Mouse (Mus musculus) adrenal gland (tissue): ENCODE measurements at regions not wholly inside any gene's neighbourhood (a gene's known extent, or its start where the extent isn't known, plus 50 kb on each side); places are given as distances from the start of the nearest gene placed in this dataset.

ENCODE experiments used
- intact Hi-C: fragments of 180-260 bp; cut with DNase I; formaldehyde crosslinking; loops from one replicate; pipeline ENCODE4 v1.15.1; 2025

- intact Hi-C loops = no loop called here
These were observed 51.3 kb upstream of the Tank start for GRCm38 (mm10) chr2:61527127-61527526.

GRCm38 (mm10) chr2:61524060-61524734 lies 54.2 kb upstream of the Tank start:
- intact Hi-C loops = no loop called here

- intact Hi-C loops = no loop called here
These were observed 63.8 kb upstream of the Tank start for GRCm38 (mm10) chr2:61514445-61515123.

GRCm38 (mm10) chr2:61513787-61514444 lies 64.5 kb upstream of the Tank start:
- intact Hi-C loops = no loop called here

- intact Hi-C loops = no loop called here
These were observed 74.8 kb upstream of the Tank start for GRCm38 (mm10) chr2:61503594-61503993.

- intact Hi-C loops = no loop called here
These were observed 76.5 kb upstream of the Tank start for GRCm38 (mm10) chr2:61501922-61502321.

- intact Hi-C loops = no loop called here
These were observed 79.1 kb upstream of the Tank start for GRCm38 (mm10) chr2:61499266-61499665.

GRCm38 (mm10) chr2:61497930-61498329 lies 80.5 kb upstream of the Tank start:
- intact Hi-C loops = no loop called here

GRCm38 (mm10) chr2:61496968-61497367 lies 81.4 kb upstream of the Tank start:
- intact Hi-C loops = no loop called here

GRCm38 (mm10) chr2:61493918-61494712 lies 84.3 kb upstream of the Tank start:
- intact Hi-C loops = loop anchor here (5.0 kb wide), 1 partner anchor 473 kb away; no protein-coding TSS in a partner anchor

- intact Hi-C loops = loop anchor here (5.0 kb wide), 1 partner anchor 475 kb away; no protein-coding TSS in a partner anchor
These were observed 86.2 kb upstream of the Tank start for GRCm38 (mm10) chr2:61492043-61492743.

- intact Hi-C loops = loop anchor here (5.0 kb wide), 1 partner anchor 477 kb away; no protein-coding TSS in a partner anchor
These were observed 87.8 kb upstream of the Tank start for GRCm38 (mm10) chr2:61490436-61491109.

- intact Hi-C loops = loop anchor here (5.0 kb wide), 1 partner anchor 478 kb away; no protein-coding TSS in a partner anchor
These were observed 88.6 kb upstream of the Tank start for GRCm38 (mm10) chr2:61489762-61490161.

- intact Hi-C loops = no loop called here
These were observed 94.6 kb upstream of the Tank start for GRCm38 (mm10) chr2:61483820-61484219.

GRCm38 (mm10) chr2:61476648-61477047 lies 101.7 kb upstream of the Tank start:
- intact Hi-C loops = no loop called here

- intact Hi-C loops = no loop called here
These were observed 103.8 kb upstream of the Tank start for GRCm38 (mm10) chr2:61474626-61475025.

- intact Hi-C loops = no loop called here
These were observed 107.9 kb upstream of the Tank start for GRCm38 (mm10) chr2:61470521-61470920.

GRCm38 (mm10) chr2:61470064-61470463 lies 108.3 kb upstream of the Tank start:
- intact Hi-C loops = no loop called here

- intact Hi-C loops = loop anchor here (10.0 kb wide), 2 partner anchors 551 to 651 kb away; no protein-coding TSS in a partner anchor
These were observed 122.5 kb upstream of the Tank start for GRCm38 (mm10) chr2:61455902-61456301.

GRCm38 (mm10) chr2:61454729-61455128 lies 123.7 kb upstream of the Tank start:
- intact Hi-C loops = loop anchor here (5.0 to 10.0 kb wide), 4 partner anchors 550 to 847 kb away; partner anchors contain the start of gene Itgb6
